Mouse (Mus musculus): ENCODE measurements at regions not wholly inside any gene's neighbourhood (a gene's known extent, or its start where the extent isn't known, plus 50 kb on each side); places are given as distances from the start of the nearest gene placed in this dataset.

DNA sequence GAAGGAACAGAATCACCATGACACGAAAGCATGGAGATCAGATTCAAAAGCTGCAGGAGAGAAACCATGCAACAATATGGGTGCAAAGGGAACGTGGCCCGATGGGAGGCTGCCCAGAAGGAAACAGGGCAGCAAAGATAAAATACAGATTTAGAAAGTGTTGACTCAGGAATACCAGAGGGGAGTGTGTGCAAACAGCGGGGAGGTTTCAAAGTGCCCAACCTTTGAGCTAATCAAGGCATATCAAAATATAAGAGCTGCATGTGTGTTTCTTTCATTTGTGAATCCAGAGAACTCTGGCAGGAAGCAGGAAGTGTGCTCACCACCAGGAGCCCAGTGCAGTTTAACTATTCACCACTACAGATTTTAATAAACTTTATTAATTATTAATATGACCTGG, 110.8 kb downstream of the Olfr721-ps1 start:
- no peak overlapping the region for H3K9ac ChIP-seq (ENCODE audit: insufficient read depth, low read depth)
- H3K4me1 ChIP-seq (ENCODE audit: control insufficient read depth in 1 of 2, insufficient read depth in 2 of 2) = no peaks in the 10 kb centered on the region
- no peak for DNase-seq (ENCODE audit: extremely low read depth)
- H3K9me3 ChIP-seq (replicated peaks; ENCODE audit: low read length) = no peaks in the 10 kb centered on the region
- H3K79me2 ChIP-seq (replicated peaks; ENCODE audit: control insufficient read depth, extremely low read depth, insufficient read depth, poor library complexity, severe bottlenecking) = no peaks in the 10 kb centered on the region
- dilution Hi-C loops (cut with MboI; ENCODE audit: extremely low pct_ligation_motif_present, extremely low pct_unique_long_range_greater_than_20kb, low sequenced_read_pairs) = no loop called here
- in situ Hi-C loops (cut with MboI; ENCODE audit: low pct_ligation_motif_present, low pct_unique_long_range_greater_than_20kb, low sequenced_read_pairs) = no loop called here
- TF ChIP-seq EP300 (IDR thresholded peaks at IDR 0.05; ENCODE audit: low read length) (no peak), CHD2 (IDR thresholded peaks at IDR 0.05; ENCODE audit: low read length) (no peak), UBTF (IDR thresholded peaks at IDR 0.05; ENCODE audit: low read depth, low read length) (no peak), HCFC1 (IDR thresholded peaks at IDR 0.05; ENCODE audit: low read depth, low read length) (no peak), GABPA (IDR thresholded peaks at IDR 0.05; ENCODE audit: insufficient replicate concordance, low read depth, low read length) (no peak), NRF1 (IDR thresholded peaks at IDR 0.05; ENCODE audit: low read depth, low read length) (no peak), TCF12 (IDR thresholded peaks at IDR 0.05; ENCODE audit: low read depth, low read length) (no peak), MAX (IDR thresholded peaks at IDR 0.05; ENCODE audit: low read length) (no peak), MAZ (IDR thresholded peaks at IDR 0.05; ENCODE audit: low read depth, low read length) (no peak), POLR2A (IDR thresholded peaks at IDR 0.05; ENCODE audit: low read depth, low read length) (no peak), TBP (conservative IDR thresholded peaks at IDR 0.05; ENCODE audit: low read depth, low read length) (no peak), ZNF384 (IDR thresholded peaks at IDR 0.05; ENCODE audit: low read depth, low read length) (no peak), MXI1 (IDR thresholded peaks at IDR 0.05; ENCODE audit: low read depth, low read length) (no peak), MAFK (IDR thresholded peaks at IDR 0.05; ENCODE audit: insufficient replicate concordance, low read length) (no peak), NELFE (IDR thresholded peaks at IDR 0.05; ENCODE audit: low read depth, low read length) (no peak)
- no peaks in the 10 kb centered on the region for H3K27me3 ChIP-seq (replicated peaks)
- no peak overlapping the region for H3K4me2 ChIP-seq (ENCODE audit: insufficient read depth, low read depth, poor library complexity, severe bottlenecking)
- H3K27ac ChIP-seq (ENCODE audit: insufficient read depth, low read depth) = no peak overlapping the region
- no peaks in the 10 kb centered on the region for H3K36me3 ChIP-seq (replicated peaks in 1 of 2; ENCODE audit: control insufficient read depth in 1 of 2, insufficient read depth in 1 of 2, low read length in 1 of 2)
- no peak overlapping the region for H3K4me3 ChIP-seq (replicated peaks in 1 of 3; ENCODE audit: low read depth in 2 of 3, low read length in 2 of 3, poor library complexity in 1 of 3)

DNA sequence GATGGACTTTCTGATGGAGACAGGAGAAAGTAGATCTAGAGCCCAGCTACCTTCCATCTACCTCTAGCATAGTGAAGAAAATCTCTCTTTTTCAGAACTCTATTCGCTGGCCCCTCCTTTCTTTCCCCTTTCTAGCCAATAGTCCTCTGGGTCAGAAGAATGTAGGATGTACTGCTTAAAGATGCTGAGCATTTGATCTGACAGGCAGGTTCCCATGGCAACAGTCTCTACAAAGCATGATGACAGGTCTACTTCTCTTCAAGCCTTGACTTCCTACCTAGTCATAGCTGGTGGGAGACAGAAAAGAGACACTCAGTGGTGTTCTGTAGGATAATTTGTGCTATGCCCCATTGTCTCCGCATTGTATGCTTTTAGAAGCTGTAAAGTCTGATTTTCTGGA, 112.0 kb downstream of the Olfr721-ps1 start:
- Histone ChIP-seq H3K9me3 (replicated peaks; ENCODE audit: low read length) (no peaks in the 10 kb centered on the region), H3K9ac (ENCODE audit: insufficient read depth, low read depth) (no peak overlapping the region), H3K27ac (ENCODE audit: insufficient read depth, low read depth) (no peak overlapping the region), H3K4me1 (ENCODE audit: control insufficient read depth in 1 of 2, insufficient read depth in 2 of 2) (no peaks in the 10 kb centered on the region), H3K4me3 (replicated peaks in 1 of 3; ENCODE audit: low read depth in 2 of 3, low read length in 2 of 3, poor library complexity in 1 of 3) (no peak overlapping the region), H3K36me3 (replicated peaks in 1 of 2; ENCODE audit: control insufficient read depth in 1 of 2, insufficient read depth in 1 of 2, low read length in 1 of 2) (no peaks in the 10 kb centered on the region), H3K79me2 (replicated peaks; ENCODE audit: control insufficient read depth, extremely low read depth, insufficient read depth, poor library complexity, severe bottlenecking) (no peaks in the 10 kb centered on the region), H3K27me3 (replicated peaks) (no peaks in the 10 kb centered on the region), H3K4me2 (ENCODE audit: insufficient read depth, low read depth, poor library complexity, severe bottlenecking) (no peak overlapping the region)
- dilution Hi-C loops (cut with MboI; ENCODE audit: extremely low pct_ligation_motif_present, extremely low pct_unique_long_range_greater_than_20kb, low sequenced_read_pairs) = no loop called here
- TF ChIP-seq SIN3A (IDR thresholded peaks at IDR 0.05; ENCODE audit: low read length) (no peak), TCF12 (IDR thresholded peaks at IDR 0.05; ENCODE audit: low read depth, low read length) (no peak), ELF1 (IDR thresholded peaks at IDR 0.05; ENCODE audit: low read depth, low read length) (no peak), ZMIZ1 (IDR thresholded peaks at IDR 0.05; ENCODE audit: low read depth, low read length) (no peak), USF1 (IDR thresholded peaks at IDR 0.05; ENCODE audit: low read depth, low read length) (no peak), NELFE (IDR thresholded peaks at IDR 0.05; ENCODE audit: low read depth, low read length) (no peak), GABPA (IDR thresholded peaks at IDR 0.05; ENCODE audit: insufficient replicate concordance, low read depth, low read length) (no peak), MAFK (IDR thresholded peaks at IDR 0.05; ENCODE audit: insufficient replicate concordance, low read length) (no peak), RAD21 (IDR thresholded peaks at IDR 0.05; ENCODE audit: low read depth, low read length) (no peak)
- in situ Hi-C loops (cut with MboI; ENCODE audit: low pct_ligation_motif_present, low pct_unique_long_range_greater_than_20kb, low sequenced_read_pairs) = no loop called here
- DNase-seq (ENCODE audit: extremely low read depth) = no peak
